Mouse (Mus musculus): ENCODE measurements around the gene Cmtm7. TPM values are rescaled to one million over a fixed set of nuclear protein-coding genes. Genes with fewer than 3 reads are reported as not detected.

Gene Cmtm7
- polyA plus RNA-seq, 1 experiment from 2014 or later = 107 TPM

DNA sequence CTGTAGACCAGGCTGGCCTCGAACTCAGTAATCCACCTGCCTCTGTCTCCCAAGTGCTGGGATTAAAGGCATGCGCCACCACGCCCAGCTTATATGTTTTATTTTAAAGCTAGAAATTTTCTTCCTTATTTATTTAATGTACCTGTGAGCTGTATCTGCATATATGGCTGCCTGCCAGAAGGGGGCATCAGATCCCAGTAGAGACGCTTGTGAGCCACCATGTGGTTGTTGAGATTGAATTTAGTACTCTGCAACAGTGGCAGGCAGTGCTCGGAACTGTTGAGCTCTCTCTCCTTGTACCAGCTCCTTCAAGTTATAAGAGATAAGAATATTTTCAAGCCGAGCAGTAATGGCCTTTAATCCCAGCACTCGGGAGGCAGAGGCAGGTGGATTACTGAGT is 71.3 kb downstream of the Cmtm7 start:
- Histone ChIP-seq H3K4me1 (peaks cover 8% of the 10 kb centered on the region; the same call in 1 of the 2 replicates), H3K27me3 (replicated peaks) (no peaks in the 10 kb centered on the region), H3K9me3 (no peaks in the 10 kb centered on the region), H3K9ac (no peak overlapping the region), H3K4me2 (no peak overlapping the region), H3K4me3 (no peak overlapping the region), H3K36me3 (peaks cover 94% of the 10 kb centered on the region), H3K27ac (replicated peaks) (no peak overlapping the region)
- WGBS = 75% methylated on average over 7 of the region's 7 CpGs
- no peak for ATAC-seq (ENCODE audit: extremely low read depth, insufficient number of reproducible peaks, low FRiP score, low TSS enrichment)

DNA sequence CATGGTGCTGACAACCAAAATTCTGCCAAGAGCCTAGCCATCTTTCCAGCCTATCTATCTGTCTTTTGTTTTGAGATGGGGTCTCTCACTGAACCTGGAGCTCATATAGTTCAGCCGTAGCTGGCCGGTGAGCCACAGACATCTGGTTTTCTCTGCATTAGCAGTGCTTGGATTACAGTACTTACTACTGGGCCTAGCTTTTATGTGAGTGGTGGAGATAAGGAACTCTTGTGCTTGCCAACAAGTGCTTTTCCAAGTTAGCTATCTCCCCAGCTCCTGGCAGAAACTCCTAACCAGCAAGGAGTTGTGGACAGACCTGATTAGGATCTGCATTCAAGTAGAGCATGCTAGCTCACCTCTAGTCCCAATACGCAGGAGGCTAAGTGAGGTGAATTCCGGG is 73.9 kb downstream of the Cmtm7 start:
- peaks cover 83% of the 10 kb centered on the region for H3K36me3 ChIP-seq
- WGBS = 66% methylated on average over 4 of the region's 4 CpGs
- H3K4me3 ChIP-seq = no peak overlapping the region
- ATAC-seq (ENCODE audit: extremely low read depth, insufficient number of reproducible peaks, low FRiP score, low TSS enrichment) = no peak
- H3K27ac ChIP-seq (replicated peaks) = no peak overlapping the region
- peaks cover 12% of the 10 kb centered on the region; the same call in 1 of the 2 replicates for H3K4me1 ChIP-seq
- no peaks in the 10 kb centered on the region for H3K9me3 ChIP-seq
- H3K9ac ChIP-seq = no peak overlapping the region
- H3K4me2 ChIP-seq = no peak overlapping the region
- no peaks in the 10 kb centered on the region for H3K27me3 ChIP-seq (replicated peaks)

Other genes starting within 250 kb of the Cmtm7 start
- 0.17 and 0.20 TPM in 2 replicates for gene Trim71, start 217.5 kb downstream of the Cmtm7 start, polyA plus RNA-seq (2015; fragmentation: Nextera tagmentation; extraction: Ambion mirVana)
- 35.1 and 36.4 TPM in 2 replicates for gene Cnot10, start 141.7 kb downstream of the Cmtm7 start, polyA plus RNA-seq (2015; fragmentation: Nextera tagmentation; extraction: Ambion mirVana)
- gene Dync1li1, start 93.1 kb downstream of the Cmtm7 start, polyA plus RNA-seq (2015; fragmentation: Nextera tagmentation; extraction: Ambion mirVana) = 74.5 and 78.4 TPM in 2 replicates
- 34.6 and 37.5 TPM in 2 replicates for gene Cmtm6, start 50.7 kb downstream of the Cmtm7 start, polyA plus RNA-seq (2015; fragmentation: Nextera tagmentation; extraction: Ambion mirVana)
- 14.3 and 16.4 TPM in 2 replicates for gene Cmtm8, start 62.3 kb upstream of the Cmtm7 start, polyA plus RNA-seq (2015; fragmentation: Nextera tagmentation; extraction: Ambion mirVana)
- gene Gpd1l, start 152.1 kb upstream of the Cmtm7 start, polyA plus RNA-seq (2015; fragmentation: Nextera tagmentation; extraction: Ambion mirVana) = 13.5 and 14.8 TPM in 2 replicates
- gene Osbpl10, start 196.7 kb upstream of the Cmtm7 start, polyA plus RNA-seq (2015; fragmentation: Nextera tagmentation; extraction: Ambion mirVana) = 1.4 and 1.5 TPM in 2 replicates
- gene Rps27rt, start 200.9 kb upstream of the Cmtm7 start, polyA plus RNA-seq (2015; fragmentation: Nextera tagmentation; extraction: Ambion mirVana) = 210 and 263 TPM in 2 replicates

Measured in heart, embryonic 13.5 days (tissue).